Mouse (Mus musculus): ENCODE data around the gene Retreg1.

The Retreg1 gene

GRCm38 (mm10) chr15:26008621-26009020, 165.6 kb downstream of the Retreg1 start:
- DNase-seq (ENCODE audit: low spot score): no peak

- no peak for DNase-seq (ENCODE audit: low spot score)
Observed at GRCm38 (mm10) chr15:26012891-26013290, 169.9 kb downstream of the Retreg1 start.

DNA sequence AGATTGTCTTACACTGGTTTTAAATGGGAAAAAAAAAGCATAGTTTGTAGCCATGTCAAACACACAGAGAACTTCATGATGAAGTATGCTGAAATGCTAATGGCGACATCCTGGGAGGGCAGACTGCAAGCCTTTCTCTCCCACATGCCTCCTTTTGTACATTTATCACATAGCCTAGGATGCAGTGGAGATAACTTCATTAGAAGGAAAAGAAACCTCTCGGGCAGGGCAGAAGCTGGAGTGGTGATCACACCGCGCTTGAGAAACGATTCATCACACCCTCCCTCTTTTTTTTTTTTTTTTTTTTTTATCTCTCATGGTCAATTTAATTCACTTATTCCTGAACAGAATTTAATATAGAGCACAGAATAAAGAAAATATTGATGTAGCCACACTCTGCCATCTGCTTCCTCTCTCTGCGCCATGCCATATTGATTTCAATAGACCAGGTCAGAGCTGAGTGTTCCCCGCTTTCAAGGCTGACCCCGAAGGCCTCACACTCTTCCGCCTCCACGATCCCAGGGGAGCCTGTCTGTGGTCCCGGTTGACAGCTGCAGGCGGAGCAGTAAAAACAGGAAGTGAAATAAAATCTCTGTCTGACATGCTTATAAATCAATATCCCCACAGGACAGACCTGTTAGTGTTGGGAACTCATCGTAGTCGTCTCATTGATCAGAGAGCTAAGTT, 173.1 kb downstream of the Retreg1 start:
- no peak for DNase-seq (ENCODE audit: low spot score)

DNA sequence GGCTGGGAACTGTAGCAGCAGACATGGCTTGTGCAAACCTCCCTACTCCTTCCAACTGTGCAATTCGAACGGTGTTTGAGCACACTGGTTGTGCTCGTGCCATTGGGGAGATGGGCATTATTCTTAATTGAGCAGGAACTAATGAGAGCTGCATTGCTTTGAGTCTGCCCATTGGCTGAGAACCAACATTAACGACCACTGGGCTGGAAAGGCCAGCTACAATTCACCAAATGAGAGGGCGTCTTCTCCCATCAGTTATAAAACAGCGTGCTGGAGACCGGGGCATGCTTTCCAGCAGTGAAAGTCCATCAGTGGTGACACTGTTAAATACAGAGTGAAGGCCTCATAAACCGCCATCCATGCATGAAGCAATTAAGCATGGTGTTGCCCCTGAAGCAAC, 178.7 kb downstream of the Retreg1 start:
- DNase-seq (ENCODE audit: low spot score): no peak

DNA sequence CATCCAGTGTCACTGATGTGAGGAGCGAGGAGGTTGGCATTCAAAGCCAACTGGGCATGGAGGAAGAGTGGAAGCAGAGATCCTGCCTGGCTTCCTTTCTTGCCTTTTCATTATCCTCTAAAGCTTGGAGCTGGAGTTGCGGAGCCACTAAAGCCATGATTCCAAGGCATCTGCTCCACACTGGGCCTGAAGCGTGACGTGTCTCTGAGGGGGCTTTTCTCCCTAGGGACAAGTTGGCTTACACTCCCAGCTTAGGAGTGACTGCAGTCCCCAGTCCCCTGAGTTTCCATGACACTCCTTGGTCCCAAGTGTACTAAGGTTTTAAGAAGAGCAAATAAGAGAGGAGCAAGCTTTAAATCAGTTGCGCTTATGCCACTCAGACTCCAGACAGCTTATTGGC, 179.7 kb downstream of the Retreg1 start:
- no peak for DNase-seq (ENCODE audit: low spot score)

All from ovary, postnatal 36 days (tissue).